Mouse (Mus musculus) forebrain, embryonic 13.5 days (tissue): Measurements from ENCODE around the gene Olfr92. TPM values are rescaled to one million over a fixed set of nuclear protein-coding genes. Genes with fewer than 3 reads are reported as not detected.
A peak's percentile ranks its signal among the peaks of the same experiment; 100 is the strongest.

Experiments
- ATAC-seq: fragments of 200-750 bp; cut with Nextera tagmentation; 2 replicates; pipeline ENCODE4 v1.8.0; 2017
- H3K27ac ChIP-seq: fragments of 300-500 bp; sonication (generic); 2 replicates; pipeline ENCODE4 v1.5.1; 2015; ENCODE audit warnings: inconsistent platforms, mild to moderate bottlenecking, moderate library complexity
- H3K27me3 ChIP-seq: fragments of 300-500 bp; sonication (generic); 2 replicates; pipeline ENCODE4 v1.6.1; 2015; ENCODE audit warnings: mild to moderate bottlenecking, inconsistent platforms
- H3K36me3 ChIP-seq: fragments of 300-500 bp; sonication (generic); 2 replicates; pipeline ENCODE4 v1.6.1; 2015; ENCODE audit warnings: mild to moderate bottlenecking, inconsistent platforms; ENCODE audit not compliant: poor library complexity, severe bottlenecking
- H3K4me1 ChIP-seq: fragments of 300-500 bp; sonication (generic); 2 replicates; pipeline ENCODE4 v1.6.1; 2015; ENCODE audit warnings: inconsistent platforms
- H3K4me2 ChIP-seq: fragments of 300-500 bp; sonication (generic); 2 replicates; pipeline ENCODE4 v1.6.1; 2015; ENCODE audit warnings: inconsistent platforms, mild to moderate bottlenecking, moderate library complexity
- H3K4me3 ChIP-seq: fragments of 300-500 bp; sonication (generic); 2 replicates; pipeline ENCODE4 v1.5.1; 2015; ENCODE audit warnings: mild to moderate bottlenecking, inconsistent platforms
- H3K9ac ChIP-seq: fragments of 300-500 bp; sonication (generic); 2 replicates; pipeline ENCODE4 v1.6.1; 2015; ENCODE audit warnings: mild to moderate bottlenecking, inconsistent platforms
- H3K9me3 ChIP-seq: fragments of 300-500 bp; sonication (generic); replicated peaks from 2 replicates; pipeline ENCODE4 v1.6.1; 2016; ENCODE audit warnings: inconsistent platforms
- WGBS: fragments of 180-500 bp; shearing (Covaris S2); methylation state at CpG from one replicate; pipeline ENCODE4 v1.1.7; 2015; 5-methylcytosine and 5-hydroxymethylcytosine counted together
- polyA plus RNA-seq: library from polyadenylated mRNA; unstranded; fragments of >200 nt; fragmentation: Nextera tagmentation; extraction: Ambion mirVana; gene quantifications from 2 replicates; pipeline ENCODE4 v1.2.1, GENCODE M21; 2015

Olfr92 gene
- polyA plus RNA-seq, 1 experiment from 2014 or later, result not detected

DNA sequence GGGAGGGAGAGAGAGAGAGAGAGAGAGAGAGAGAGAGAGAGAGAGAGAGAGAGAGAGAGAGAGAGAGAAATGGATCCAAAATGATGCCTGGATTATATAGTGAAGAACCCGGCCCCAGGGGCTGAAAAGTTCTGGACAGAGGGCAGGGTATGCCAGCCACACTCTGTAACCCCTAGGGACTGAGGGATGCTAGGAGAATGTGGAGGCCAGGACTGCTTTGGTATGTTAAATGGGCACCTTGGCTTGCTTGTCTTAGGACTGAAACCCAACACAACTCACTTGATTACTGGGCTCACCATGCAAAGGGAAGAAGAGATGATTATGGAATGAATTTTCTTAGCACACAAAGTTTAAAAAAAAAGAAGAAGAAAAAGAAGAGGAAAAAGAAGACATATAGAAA is 41.7 kb downstream of the Olfr92 start:
- no peak overlapping the region; the same call in 1 of the 2 replicates for H3K27ac ChIP-seq
- H3K27me3 ChIP-seq, result 0 out of 2 replicates have a peak, but pooled peaks cover 4% of the 10 kb centered on the region
- 25% methylated on average over 1 of the region's 1 CpGs for WGBS
- no peak overlapping the region for H3K4me3 ChIP-seq
- no peak for ATAC-seq
- H3K4me1 ChIP-seq, result peaks cover 25% of the 10 kb centered on the region
- no peaks in the 10 kb centered on the region for H3K9me3 ChIP-seq
- H3K9ac ChIP-seq, result no peak overlapping the region
- peaks cover 38% of the 10 kb centered on the region for H3K36me3 ChIP-seq
- H3K4me2 ChIP-seq, result no peak overlapping the region

DNA sequence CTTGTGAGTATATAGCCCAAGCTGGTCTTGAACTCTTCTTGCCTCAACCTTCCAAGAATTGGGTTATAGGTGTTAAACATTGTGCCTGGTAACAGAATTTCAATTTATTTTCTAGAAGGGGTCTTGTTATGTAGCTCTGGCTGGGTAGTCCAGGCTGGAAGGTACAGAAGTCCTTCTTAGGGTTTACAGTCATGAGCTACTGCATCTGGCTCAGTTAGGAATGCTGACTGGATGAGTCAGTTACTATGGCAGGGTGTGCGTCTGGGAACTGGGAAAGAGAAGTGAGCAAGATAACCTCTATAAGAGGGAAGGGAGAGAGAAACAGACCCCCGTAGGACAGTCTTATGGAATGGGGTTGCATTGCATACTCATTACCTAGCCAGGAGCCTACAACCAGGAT is 44.1 kb downstream of the Olfr92 start:
- no peaks in the 10 kb centered on the region for H3K9me3 ChIP-seq
- H3K9ac ChIP-seq, result no peak overlapping the region
- H3K4me1 ChIP-seq, result peaks cover 39% of the 10 kb centered on the region
- H3K27ac ChIP-seq, result no peak overlapping the region
- WGBS, result 88% methylated on average over 2 of the region's 2 CpGs
- H3K4me3 ChIP-seq, result no peak overlapping the region
- no peaks in the 10 kb centered on the region for H3K27me3 ChIP-seq
- ATAC-seq, result no peak
- H3K4me2 ChIP-seq, result no peak overlapping the region
- peaks cover 61% of the 10 kb centered on the region for H3K36me3 ChIP-seq

DNA sequence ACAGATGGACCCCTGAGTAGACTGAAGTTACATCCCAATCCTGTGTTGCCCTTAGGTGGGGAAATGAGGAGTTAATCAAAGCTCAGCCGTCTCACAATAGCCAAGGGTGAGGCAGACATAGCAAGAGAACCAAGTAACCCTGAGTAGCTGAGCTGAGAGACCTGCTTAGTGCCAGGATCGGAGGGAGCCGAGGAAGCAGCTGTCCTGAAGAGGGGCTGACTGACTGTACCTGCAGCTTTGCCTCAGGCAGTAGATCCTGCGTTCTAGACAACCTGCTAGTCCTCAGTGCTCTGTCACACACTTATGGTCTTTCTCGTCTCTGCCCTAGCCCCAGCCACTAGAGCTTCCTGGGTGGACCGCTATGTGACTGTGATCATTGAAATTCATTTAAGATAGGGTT is 44.7 kb downstream of the Olfr92 start:
- Histone ChIP-seq H3K4me1 (peaks cover 39% of the 10 kb centered on the region), H3K9ac (no peak overlapping the region), H3K9me3 (no peaks in the 10 kb centered on the region), H3K27ac (no peak overlapping the region), H3K4me3 (no peak overlapping the region), H3K4me2 (no peak overlapping the region), H3K36me3 (peaks cover 67% of the 10 kb centered on the region), H3K27me3 (no peaks in the 10 kb centered on the region)
- 87% methylated on average over 6 of the region's 6 CpGs for WGBS
- ATAC-seq, result no peak

DNA sequence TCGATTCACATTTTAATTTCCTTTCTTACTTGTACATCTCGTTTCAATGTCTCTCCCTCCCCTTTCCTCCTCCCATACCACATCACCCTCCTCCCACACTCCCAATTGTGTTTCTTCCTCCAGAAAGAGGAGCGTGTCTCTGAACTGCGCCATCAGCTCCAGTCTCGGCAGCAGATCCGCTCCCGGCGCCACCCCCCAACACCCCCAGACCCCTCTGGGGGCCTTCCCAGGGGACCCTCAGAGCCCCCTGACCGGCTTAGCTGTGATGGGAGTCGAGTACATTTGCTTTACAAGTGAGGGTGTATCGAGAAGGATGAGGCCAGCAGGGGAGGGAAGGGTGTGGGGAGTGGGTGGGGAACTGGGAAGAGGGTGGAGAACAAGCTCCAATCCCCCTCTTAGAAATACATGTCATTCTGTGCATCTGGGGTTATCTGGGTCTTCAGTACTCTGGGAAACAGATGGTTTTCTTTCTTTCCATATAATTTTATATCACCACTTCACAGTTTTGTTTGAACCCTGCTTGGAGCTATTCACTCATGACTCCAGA is 47.1 kb downstream of the Olfr92 start:
- 29% methylated on average over 11 of the region's 11 CpGs for WGBS
- peak; percentile 46 for ATAC-seq

DNA sequence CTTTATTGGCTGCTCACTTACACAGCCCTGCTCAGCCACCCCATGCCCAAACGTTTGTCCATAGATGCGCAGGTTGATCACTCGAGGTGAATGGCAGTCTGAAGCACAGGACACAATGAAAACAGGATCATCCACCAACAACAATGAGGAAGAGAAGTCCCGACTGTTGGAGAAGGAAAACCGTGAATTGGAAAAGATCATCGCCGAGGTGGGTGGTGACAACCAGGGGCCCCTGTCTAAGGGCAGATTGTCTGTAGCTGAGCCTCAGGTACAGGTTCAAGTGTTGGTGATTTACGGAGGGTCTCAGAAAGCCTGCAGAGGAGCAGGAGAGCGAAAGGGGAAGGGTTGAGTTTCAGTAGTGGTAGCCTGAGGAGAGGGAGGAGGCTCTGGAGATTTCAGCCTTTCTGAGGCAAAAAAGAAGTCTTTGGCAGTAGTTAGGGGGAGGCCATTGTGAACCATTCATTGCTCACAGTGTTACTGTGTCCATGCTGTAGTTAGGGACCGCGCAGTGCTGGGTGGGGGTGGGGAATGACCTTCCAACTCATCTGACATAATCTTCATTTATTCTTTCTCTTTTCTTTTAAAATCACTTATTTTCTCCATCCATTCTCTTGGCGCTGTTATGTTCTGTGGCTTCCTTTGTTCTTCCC is 47.7 kb downstream of the Olfr92 start:
- WGBS, result 53% methylated on average over 12 of the region's 12 CpGs
- no peak overlapping the region for H3K4me3 ChIP-seq
- no peak overlapping the region; the same call in 1 of the 2 replicates for H3K9ac ChIP-seq
- H3K27me3 ChIP-seq, result no peaks in the 10 kb centered on the region
- peak; percentile 57 for ATAC-seq
- peak overlapping the region; percentile 77 for H3K27ac ChIP-seq
- H3K4me1 ChIP-seq, result peaks cover 16% of the 10 kb centered on the region
- H3K4me2 ChIP-seq, result no peak overlapping the region
- H3K36me3 ChIP-seq, result peaks cover 97% of the 10 kb centered on the region
- no peaks in the 10 kb centered on the region for H3K9me3 ChIP-seq

More for the DNA sequence above, 47.1 kb downstream of the Olfr92 start:
- Histone ChIP-seq H3K9me3 (no peaks in the 10 kb centered on the region), H3K27ac (peak overlapping the region; percentile 77), H3K4me2 (peak overlapping the region; percentile 7; the same call in 1 of the 2 replicates), H3K36me3 (peaks cover 91% of the 10 kb centered on the region), H3K9ac (peak overlapping the region; percentile 47), H3K4me3 (no peak overlapping the region), H3K4me1 (peaks cover 16% of the 10 kb centered on the region), H3K27me3 (no peaks in the 10 kb centered on the region)

DNA sequence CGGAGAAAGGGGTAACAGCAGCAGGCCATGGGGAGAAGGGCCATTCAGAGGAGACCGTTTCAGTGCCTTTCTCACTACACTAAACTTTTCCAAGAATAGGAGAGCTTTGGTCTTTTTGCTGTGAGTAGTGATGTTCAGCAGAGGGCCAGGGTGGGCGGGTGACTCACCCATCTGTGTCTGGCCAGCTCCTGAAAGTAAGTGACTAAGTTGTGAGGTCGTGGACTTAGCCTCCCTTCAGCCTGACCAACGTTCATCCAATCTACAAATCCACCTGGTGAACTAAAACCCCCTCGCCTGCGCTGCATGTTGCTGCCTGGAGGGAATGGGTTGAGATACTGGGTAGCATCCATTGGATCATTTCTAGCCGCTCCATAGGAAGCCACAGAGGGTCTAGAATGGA is 49.8 kb downstream of the Olfr92 start:
- Histone ChIP-seq H3K9ac (no peak overlapping the region), H3K4me3 (no peak overlapping the region), H3K27ac (no peak overlapping the region), H3K9me3 (no peaks in the 10 kb centered on the region), H3K36me3 (peaks cover 99% of the 10 kb centered on the region), H3K4me1 (peaks cover 16% of the 10 kb centered on the region), H3K27me3 (no peaks in the 10 kb centered on the region), H3K4me2 (no peak overlapping the region)
- 93% methylated on average over 8 of the region's 8 CpGs for whole genome bisulfite sequencing
- ATAC-seq, result no peak

DNA sequence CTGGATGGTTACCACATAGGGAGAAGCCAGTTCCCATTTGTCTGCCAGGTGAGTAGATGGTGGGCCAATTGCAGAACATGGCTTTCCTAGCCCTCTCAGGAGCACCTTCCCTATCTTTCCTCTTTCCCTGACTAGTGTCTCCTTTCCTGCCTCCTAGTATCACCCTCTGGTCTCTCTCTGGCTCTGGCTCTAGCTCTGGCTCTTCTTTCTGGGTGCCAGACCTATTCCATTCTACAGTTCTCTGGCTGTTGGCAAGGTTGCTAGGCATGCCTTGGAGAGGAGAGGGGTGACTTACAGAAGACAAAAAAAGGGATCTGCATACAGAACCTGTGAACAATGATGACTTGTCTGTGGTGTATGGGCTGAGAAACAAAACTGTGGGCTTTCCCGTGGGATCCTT is 52.0 kb downstream of the Olfr92 start:
- H3K27ac ChIP-seq, result no peak overlapping the region
- H3K4me1 ChIP-seq, result peaks cover 25% of the 10 kb centered on the region
- no peak for ATAC-seq
- H3K9ac ChIP-seq, result no peak overlapping the region
- no peak overlapping the region for H3K4me2 ChIP-seq
- peaks cover 99% of the 10 kb centered on the region for H3K36me3 ChIP-seq
- WGBS, result 91% methylated on average over 1 of the region's 1 CpGs
- no peak overlapping the region for H3K4me3 ChIP-seq
- H3K9me3 ChIP-seq, result no peaks in the 10 kb centered on the region
- H3K27me3 ChIP-seq, result no peaks in the 10 kb centered on the region

DNA sequence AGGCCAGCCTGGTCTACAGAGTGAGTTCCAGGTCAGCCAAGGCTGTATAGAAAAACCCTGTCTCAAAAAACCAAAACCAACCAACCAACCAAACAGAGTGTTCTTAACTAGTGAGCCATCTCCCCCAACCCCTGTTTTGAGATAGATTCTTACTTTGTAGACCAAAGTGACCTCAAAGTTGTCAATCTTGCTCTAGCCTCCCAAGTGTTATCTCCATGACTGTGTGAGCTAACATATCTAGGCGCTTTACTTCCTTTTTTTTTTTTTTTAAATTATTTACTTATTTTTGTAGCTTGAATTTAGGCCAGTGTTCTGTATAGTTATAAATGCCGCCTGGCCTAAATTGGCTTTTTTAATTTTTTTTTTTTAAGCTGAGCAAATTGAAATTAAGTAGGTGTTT is 53.9 kb downstream of the Olfr92 start:
- Histone ChIP-seq H3K9ac (no peak overlapping the region), H3K4me3 (no peak overlapping the region), H3K27me3 (no peaks in the 10 kb centered on the region), H3K27ac (no peak overlapping the region), H3K36me3 (peaks cover 99% of the 10 kb centered on the region), H3K4me2 (no peak overlapping the region), H3K4me1 (peaks cover 27% of the 10 kb centered on the region), H3K9me3 (no peaks in the 10 kb centered on the region)
- 94% methylated on average over 2 of the region's 2 CpGs for WGBS
- no peak for ATAC-seq

DNA sequence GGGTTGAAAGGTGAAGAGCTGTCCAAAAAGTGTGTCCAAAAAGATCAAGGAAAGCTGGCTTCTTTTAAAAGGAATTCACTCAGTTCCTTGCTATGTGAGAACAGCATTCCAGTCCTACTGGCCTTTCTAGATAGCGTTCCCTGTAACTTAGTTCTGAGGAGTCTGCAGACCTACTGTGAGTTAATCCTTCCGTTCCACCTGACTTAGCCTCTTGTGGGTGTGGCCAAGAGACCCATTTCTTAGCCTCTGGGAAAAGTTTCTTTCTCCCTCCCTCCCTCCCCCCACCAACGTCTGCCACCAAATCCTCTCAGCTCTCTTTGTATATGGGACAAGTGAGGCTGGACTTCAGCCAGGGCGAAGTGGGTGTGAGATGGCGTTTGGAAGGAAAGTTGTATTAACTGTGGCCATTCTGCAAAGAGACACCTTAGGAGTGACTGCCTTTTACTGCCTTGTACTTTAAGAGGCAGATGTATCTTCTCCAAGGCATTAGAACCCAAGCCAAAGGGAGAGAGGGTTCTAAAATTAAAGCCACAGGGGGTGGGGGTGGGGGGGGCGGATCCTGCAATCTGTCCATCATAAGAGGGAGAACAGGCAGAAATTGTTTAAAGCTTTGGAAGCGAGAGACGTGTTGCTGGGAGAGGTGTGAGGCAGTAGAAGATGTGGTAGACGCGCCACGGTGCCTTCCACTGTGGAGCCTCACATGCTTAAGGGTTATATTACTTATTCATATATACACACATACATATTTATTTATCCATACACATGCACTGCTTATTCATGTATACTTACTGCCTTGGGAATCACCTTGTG is 56.0 kb downstream of the Olfr92 start:
- peaks cover 99% of the 10 kb centered on the region for H3K36me3 ChIP-seq
- no peak overlapping the region for H3K27ac ChIP-seq
- H3K4me3 ChIP-seq, result no peak overlapping the region
- H3K4me1 ChIP-seq, result peaks cover 27% of the 10 kb centered on the region
- H3K4me2 ChIP-seq, result no peak overlapping the region
- no peak overlapping the region for H3K9ac ChIP-seq
- H3K27me3 ChIP-seq, result no peaks in the 10 kb centered on the region
- ATAC-seq, result 0 out of 2 replicates have a peak, but pooled peaks have one; percentile 37
- H3K9me3 ChIP-seq, result no peaks in the 10 kb centered on the region
- 45% methylated on average over 11 of the region's 11 CpGs for WGBS

DNA sequence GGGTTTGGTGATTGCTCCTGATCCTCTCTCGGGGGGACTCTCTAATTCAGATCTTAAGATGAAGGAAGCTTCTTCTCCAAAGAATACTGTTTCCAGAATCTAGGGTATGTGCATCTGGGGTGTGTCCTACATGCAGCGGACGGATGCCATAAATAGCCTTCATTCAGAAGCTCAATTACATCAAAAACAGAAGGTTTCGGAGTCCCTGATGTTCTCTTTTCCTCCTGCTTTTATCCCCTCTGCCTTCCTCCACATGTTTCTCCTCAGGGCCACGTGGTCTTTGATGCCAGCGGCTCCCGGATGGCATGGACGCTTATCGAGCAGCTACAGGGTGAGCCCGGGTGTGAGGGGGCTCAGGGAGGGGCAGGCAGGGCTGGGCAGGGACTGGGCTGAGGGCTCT is 56.8 kb downstream of the Olfr92 start:
- no peak for ATAC-seq

DNA sequence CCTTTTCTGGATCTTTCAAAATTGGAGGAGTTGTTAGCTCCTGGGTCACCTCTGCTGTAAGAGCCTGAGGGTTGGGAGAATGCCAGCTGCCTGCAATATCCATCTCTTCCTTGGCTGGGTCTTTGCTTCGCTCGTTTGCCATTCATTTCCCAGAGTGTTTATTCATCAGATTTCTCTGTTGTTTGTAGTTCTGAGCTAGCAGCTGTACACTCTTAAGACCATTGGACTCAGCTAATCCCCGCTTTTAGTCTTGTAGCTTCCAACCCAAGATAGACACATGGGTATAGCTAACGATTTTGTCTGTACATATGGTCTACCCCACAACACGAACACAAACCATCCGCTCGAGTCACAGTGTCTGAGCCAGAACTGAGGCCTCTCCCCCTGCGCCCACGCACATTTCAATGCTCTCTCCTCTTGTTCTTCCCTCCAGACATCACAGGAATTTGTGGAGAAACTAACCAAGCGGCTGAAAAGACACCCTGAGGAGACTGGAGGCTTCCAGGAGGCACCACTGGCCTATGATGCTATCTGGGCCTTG is 57.7 kb downstream of the Olfr92 start:
- peaks cover 94% of the 10 kb centered on the region for H3K36me3 ChIP-seq

More for the DNA sequence above, 56.8 kb downstream of the Olfr92 start:
- H3K9me3 ChIP-seq, result no peaks in the 10 kb centered on the region
- 63% methylated on average over 10 of the region's 10 CpGs for WGBS
- peaks cover 27% of the 10 kb centered on the region for H3K4me1 ChIP-seq
- no peak overlapping the region for H3K27ac ChIP-seq
- H3K9ac ChIP-seq, result no peak overlapping the region
- no peak overlapping the region for H3K4me3 ChIP-seq
- peaks cover 98% of the 10 kb centered on the region for H3K36me3 ChIP-seq
- no peak overlapping the region for H3K4me2 ChIP-seq
- no peaks in the 10 kb centered on the region for H3K27me3 ChIP-seq

DNA sequence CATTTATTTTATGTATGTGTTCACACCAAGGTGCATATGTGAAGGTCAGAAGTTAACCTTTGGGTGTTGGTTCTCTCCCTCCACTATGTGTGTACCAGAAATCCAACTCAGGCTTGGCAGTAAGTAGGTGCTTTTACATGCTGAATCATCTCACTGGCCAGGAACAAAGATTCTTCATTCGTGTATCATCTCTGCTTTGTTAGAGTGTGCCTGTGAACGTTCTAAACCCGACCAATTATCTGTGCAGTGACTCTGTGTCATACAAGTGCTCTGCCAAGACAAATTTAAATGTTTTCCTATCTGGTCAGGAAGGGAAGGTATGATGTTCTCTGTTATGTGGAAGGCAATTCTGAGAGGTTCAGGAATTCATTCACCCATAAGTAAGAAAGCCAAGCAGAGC is 58.5 kb downstream of the Olfr92 start:
- Histone ChIP-seq H3K9ac (no peak overlapping the region), H3K36me3 (peaks cover 93% of the 10 kb centered on the region), H3K27ac (peak overlapping the region; percentile 25; the same call in 1 of the 2 replicates), H3K9me3 (no peaks in the 10 kb centered on the region), H3K27me3 (no peaks in the 10 kb centered on the region), H3K4me3 (no peak overlapping the region), H3K4me1 (peaks cover 32% of the 10 kb centered on the region), H3K4me2 (no peak overlapping the region)
- ATAC-seq, result no peak
- 39% methylated on average over 3 of the region's 3 CpGs for whole genome bisulfite sequencing

More for the DNA sequence above, 57.7 kb downstream of the Olfr92 start:
- H3K4me1 ChIP-seq, result peaks cover 27% of the 10 kb centered on the region
- H3K9ac ChIP-seq, result no peak overlapping the region
- WGBS, result 64% methylated on average over 10 of the region's 10 CpGs
- ATAC-seq, result 0 out of 2 replicates have a peak, but pooled peaks have one; percentile 25
- no peak overlapping the region for H3K4me2 ChIP-seq
- H3K27ac ChIP-seq, result peak overlapping the region; percentile 25; the same call in 1 of the 2 replicates
- H3K9me3 ChIP-seq, result no peaks in the 10 kb centered on the region
- H3K4me3 ChIP-seq, result no peak overlapping the region
- H3K27me3 ChIP-seq, result no peaks in the 10 kb centered on the region
